Mouse (Mus musculus) monocyte, adult 5-6 weeks (primary cell): Measurements from ENCODE around the gene Six5. TPM values are rescaled to one million over a fixed set of nuclear protein-coding genes. Genes with fewer than 3 reads are reported as not detected.

Source experiments
- ATAC-seq: fragments of 153-309, 156-312 bp; replicated peaks from 2 replicates; pipeline ENCODE4 v1.8.0; 2017; ENCODE audit warnings: mild to moderate bottlenecking; ENCODE audit not compliant: low TSS enrichment, insufficient number of reproducible peaks, severe bottlenecking, poor library complexity, low FRiP score
- total RNA-seq: library from RNA; stranded (forward); fragments of 200-1000, 200-491, 200-594 nt; gene quantifications from 3 replicates; pipeline ENCODE4 v1.2.3, GENCODE M21; 2017

Six5 gene
- total RNA-seq, 1 experiment from 2014 or later: not detected

GRCm38 (mm10) chr7:19093537-19094385, 633 bp upstream of the Six5 start:
- no peak; the same call in 1 of the 2 replicates for ATAC-seq

- ATAC-seq: no peak
Observed at GRCm38 (mm10) chr7:19094826-19095750, 694 bp downstream of the Six5 start.

DNA sequence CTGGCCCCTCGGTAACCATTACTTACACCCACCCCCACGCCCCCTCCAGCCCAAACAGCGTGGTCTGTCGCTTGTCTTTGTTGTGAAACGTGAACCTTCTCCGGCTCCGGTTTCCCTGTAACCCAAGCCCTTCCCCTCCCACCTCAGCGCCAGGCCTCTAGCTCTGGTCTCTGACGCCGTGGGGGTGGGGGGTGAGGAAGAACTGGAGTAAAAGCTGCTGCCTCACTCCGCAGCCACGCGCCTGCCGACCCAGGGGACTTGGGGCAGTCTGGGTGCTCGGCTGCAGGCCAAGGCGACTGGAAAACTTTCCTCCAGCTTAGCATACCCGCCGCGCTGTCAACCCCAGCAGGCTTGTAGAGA, 1.3 kb downstream of the Six5 start:
- ATAC-seq: no peak

GRCm38 (mm10) chr7:19096421-19096976, 2.1 kb downstream of the Six5 start:
- no peak for ATAC-seq

DNA sequence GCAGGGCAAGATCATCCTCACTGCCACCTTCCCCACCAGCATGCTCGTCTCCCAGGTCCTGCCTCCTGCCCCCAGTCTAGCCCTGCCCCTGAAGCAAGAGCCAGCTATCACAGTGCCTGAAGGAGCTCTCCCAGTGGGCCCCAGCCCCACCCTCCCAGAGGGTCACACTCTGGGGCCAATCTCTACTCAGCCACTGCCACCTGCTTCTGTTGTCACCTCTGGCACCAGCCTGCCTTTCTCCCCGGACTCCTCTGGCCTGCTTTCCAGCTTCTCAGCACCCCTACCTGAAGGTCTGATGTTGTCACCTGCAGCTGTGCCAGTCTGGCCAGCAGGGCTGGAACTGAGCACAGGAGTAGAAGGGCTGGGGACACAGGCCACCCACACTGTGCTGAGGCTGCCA, 2.8 kb downstream of the Six5 start:
- ATAC-seq: no peak

DNA sequence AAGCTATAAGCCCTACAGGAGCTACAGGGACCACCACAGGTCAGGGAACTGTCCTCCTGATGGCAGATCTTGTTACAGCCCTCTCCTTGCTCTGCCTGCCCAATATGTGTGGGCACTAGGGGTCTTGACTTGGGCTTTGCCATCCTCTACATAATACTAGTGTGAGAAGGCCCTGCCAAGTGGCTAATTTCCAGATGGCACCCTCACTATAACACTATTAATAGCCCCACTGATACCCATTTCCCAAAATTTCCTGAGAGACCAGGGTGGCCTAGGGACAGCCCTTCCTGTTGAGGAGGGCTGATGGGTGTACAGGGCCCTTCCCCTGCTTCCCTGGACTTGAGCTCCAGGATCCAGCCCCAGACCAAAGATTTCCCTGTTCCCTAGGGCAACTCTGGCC, 3.5 kb downstream of the Six5 start:
- no peak for ATAC-seq

- ATAC-seq: no peak
Observed at GRCm38 (mm10) chr7:19098811-19099210, 4.4 kb downstream of the Six5 start.

GRCm38 (mm10) chr7:19100290-19100689, 5.9 kb downstream of the Six5 start:
- no peak for ATAC-seq

DNA sequence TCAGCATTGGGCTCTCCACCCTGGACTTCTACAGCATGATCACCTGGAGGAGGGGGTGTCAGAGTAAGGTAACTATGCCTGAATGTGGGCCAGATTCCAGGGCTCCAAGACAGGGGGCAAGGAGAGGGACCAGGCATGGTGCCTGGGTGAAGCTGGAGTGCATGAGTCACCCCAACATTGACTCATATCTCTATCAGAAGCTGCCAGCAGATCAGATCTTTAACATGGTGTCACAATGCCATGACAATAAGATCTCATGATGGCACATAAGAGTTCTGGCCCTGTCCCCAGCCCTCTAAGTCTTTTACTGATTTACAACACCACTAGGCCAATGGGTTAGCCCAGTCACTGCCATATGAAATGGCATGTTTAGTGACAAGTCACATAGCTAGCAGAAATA, 9.3 kb downstream of the Six5 start:
- no peak for ATAC-seq

DNA sequence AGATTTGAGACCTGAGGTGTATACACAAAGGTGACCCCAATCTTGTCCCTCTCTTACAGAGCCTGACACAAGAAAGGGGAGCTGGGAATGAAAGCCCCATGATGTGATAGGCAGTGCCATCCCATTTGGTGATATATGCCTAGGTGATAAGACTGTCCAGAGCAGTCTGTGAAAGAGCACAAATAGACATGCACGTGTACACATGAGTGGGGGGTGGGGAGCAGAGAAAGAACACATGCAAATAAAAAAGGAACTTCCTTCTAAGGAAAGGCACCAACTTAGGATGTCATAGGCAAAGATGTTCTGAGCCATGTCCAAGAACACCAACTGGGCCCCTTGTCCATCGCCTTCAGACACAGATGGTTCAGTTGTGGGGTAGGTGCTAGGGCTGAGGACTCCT, 10.1 kb downstream of the Six5 start:
- no peak for ATAC-seq

- no peak for ATAC-seq
Observed at GRCm38 (mm10) chr7:19107436-19107835, 13.0 kb downstream of the Six5 start.

DNA sequence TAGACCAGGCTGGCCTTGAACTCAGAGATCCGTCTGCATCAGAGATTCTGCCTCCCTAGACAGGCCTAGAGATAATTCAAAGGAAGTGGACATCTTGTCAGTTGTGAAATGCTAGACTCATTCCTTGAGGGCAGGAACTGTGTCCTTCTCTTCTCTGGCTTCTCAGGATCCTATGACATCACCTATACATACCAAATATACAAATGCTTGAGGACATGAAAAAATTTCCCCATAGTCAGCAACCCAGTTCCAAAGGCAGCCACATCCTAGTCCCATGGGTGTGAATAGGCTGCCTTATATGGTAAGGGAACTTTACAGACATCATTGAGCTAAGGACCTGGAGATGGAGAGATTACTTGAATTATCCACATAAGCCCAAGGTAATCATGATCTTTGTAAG, 15.2 kb downstream of the Six5 start:
- no peak for ATAC-seq

- no peak for ATAC-seq
Observed at GRCm38 (mm10) chr7:19118028-19118771, 23.8 kb downstream of the Six5 start, which contains the start of gene Gm4969. Gene Gm4969 (minus strand): TSS chr7:19118368.

GRCm38 (mm10) chr7:19119083-19119482, 24.7 kb downstream of the Six5 start:
- no peak for ATAC-seq

- ATAC-seq: peak; percentile 100
Observed at GRCm38 (mm10) chr7:19119631-19120429, 25.4 kb downstream of the Six5 start, which contains the start of gene Fbxo46. Gene Fbxo46 (plus strand): TSS chr7:19119859.

DNA sequence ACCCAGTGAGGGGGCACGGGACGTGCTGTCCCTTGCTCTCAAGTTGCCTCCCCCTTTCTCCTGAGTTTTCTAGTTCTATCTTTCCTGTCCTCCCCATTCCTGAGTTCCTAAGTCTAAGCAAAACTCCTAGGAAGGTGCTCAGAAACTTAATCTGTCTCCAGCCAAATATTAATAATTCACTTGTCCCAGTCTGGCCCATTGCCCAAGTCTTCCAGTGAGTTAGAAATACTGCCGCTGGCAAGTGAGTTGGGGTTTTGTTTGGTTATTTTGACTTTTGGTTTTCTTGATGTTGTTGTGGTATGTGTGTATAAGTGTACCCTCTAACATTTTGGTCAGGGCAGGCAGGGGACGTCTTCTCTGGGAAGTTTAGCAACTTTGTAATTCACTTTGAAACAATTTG, 27.3 kb downstream of the Six5 start:
- ATAC-seq: no peak

DNA sequence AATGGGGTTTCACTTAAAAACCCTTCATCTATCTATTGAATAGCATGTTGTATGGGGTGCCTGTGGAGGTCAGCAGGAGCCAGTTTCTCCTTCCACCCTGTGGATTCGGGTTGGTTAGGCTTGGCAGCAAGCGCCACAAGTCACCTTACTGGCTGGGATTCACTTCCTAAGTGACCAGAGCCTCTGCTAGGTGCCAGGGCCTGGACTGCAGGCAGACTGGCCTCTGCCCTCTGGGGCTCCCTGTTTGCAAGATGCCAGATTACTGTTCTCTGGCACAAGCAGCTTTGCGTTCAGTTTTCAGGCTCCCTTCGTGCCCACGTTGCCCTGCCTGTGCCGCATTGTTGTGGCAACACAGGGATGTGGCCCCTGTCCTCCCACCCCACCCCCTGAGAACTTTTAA, 30.3 kb downstream of the Six5 start:
- no peak for ATAC-seq

GRCm38 (mm10) chr7:19127744-19128143, 33.4 kb downstream of the Six5 start:
- ATAC-seq: no peak
